Mouse (Mus musculus) left cerebral cortex, postnatal 25 days (tissue): ENCODE measurements at regions not wholly inside any gene's neighbourhood (a gene's known extent, or its start where the extent isn't known, plus 50 kb on each side); places are given as distances from the start of the nearest gene placed in this dataset.

Experiments used
- DNase-seq, 2 experiments: peaks; one replicate each; pipeline ENCODE4 v3.0.0; 2022; ENCODE audit warnings: low spot score in 2 of 2, mixed read lengths in 1 of 2
- intact Hi-C: fragments of 180-260 bp; cut with DNase I; formaldehyde crosslinking; loops from one replicate; pipeline ENCODE4 v1.15.1; 2025

- intact Hi-C loops = no loop called here
- DNase-seq = peak; percentile 8 to 55
Measured at GRCm38 (mm10) chr17:81941317-81941716, 203.1 kb upstream of the Slc8a1 start.

GRCm38 (mm10) chr17:81930736-81931135, 192.6 kb upstream of the Slc8a1 start:
- DNase-seq = no peak
- intact Hi-C loops = no loop called here

GRCm38 (mm10) chr17:81906481-81907012, 168.4 kb upstream of the Slc8a1 start:
- DNase-seq = no peak
- intact Hi-C loops = no loop called here

GRCm38 (mm10) chr17:81901999-81902665, 164.0 kb upstream of the Slc8a1 start:
- intact Hi-C loops = no loop called here
- DNase-seq = no peak

GRCm38 (mm10) chr17:81898984-81899383, 160.8 kb upstream of the Slc8a1 start:
- intact Hi-C loops = no loop called here
- DNase-seq = no peak

GRCm38 (mm10) chr17:81878136-81878535, 140.0 kb upstream of the Slc8a1 start:
- peak in 1 of 2 experiments; percentile 69 for DNase-seq
- intact Hi-C loops = no loop called here

- intact Hi-C loops = no loop called here
- peak in 1 of 2 experiments; percentile 19 for DNase-seq
Measured at GRCm38 (mm10) chr17:81866683-81867082, 128.5 kb upstream of the Slc8a1 start.

GRCm38 (mm10) chr17:81849298-81849967, 111.3 kb upstream of the Slc8a1 start:
- intact Hi-C loops = no loop called here
- no peak for DNase-seq

- intact Hi-C loops = no loop called here
- no peak for DNase-seq
Measured at GRCm38 (mm10) chr17:81843793-81844192, 105.6 kb upstream of the Slc8a1 start.

GRCm38 (mm10) chr17:81797827-81798376, 59.7 kb upstream of the Slc8a1 start:
- intact Hi-C loops = no loop called here
- DNase-seq = no peak

GRCm38 (mm10) chr17:81788781-81789180, 50.6 kb upstream of the Slc8a1 start:
- DNase-seq = no peak
- intact Hi-C loops = loop anchor here (2.0 to 10.0 kb wide), 3 partner anchors 124 to 596 kb away; no protein-coding TSS in a partner anchor
